Mouse (Mus musculus): ENCODE measurements at regions not wholly inside any gene's neighbourhood (a gene's known extent, or its start where the extent isn't known, plus 50 kb on each side); places are given as distances from the start of the nearest gene placed in this dataset.

DNA sequence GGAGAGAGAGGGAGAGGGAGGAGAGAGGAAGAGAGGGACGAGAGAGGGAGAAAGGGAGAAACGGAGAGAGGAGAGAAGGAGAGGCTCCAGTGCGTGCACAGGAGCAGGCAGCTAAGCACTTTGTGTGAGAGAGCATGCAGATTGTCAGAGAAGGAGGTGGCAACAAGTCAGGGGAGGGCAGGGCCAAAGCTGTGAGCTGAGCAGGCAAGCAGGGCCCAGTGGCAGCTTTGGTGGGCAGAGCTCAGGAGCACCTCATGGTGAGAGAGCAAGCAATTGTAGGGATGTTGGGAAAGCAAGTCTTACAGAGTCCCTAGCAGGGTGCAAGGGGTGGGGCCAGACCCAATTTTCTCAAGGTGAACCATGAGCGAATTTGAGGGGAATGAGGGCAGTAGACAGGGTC is 234.3 kb upstream of the Hey2 start:
- H3K4me1 ChIP-seq (replicated peaks) = no peaks in the 10 kb centered on the region
- H3K4me3 ChIP-seq (replicated peaks) = no peak overlapping the region
- no peak overlapping the region for H3K27ac ChIP-seq
- H3K9ac ChIP-seq = no peak overlapping the region
- no peaks in the 10 kb centered on the region for H3K9me3 ChIP-seq
- H3K4me2 ChIP-seq (replicated peaks) = no peak overlapping the region; the same call in 1 of the 2 replicates
- ATAC-seq = 0 out of 2 replicates have a peak, but pooled peaks have one; percentile 17
- H3K36me3 ChIP-seq = no peaks in the 10 kb centered on the region
- no peaks in the 10 kb centered on the region for H3K27me3 ChIP-seq (replicated peaks)
- WGBS = 30% methylated on average over 4 of the region's 4 CpGs

DNA sequence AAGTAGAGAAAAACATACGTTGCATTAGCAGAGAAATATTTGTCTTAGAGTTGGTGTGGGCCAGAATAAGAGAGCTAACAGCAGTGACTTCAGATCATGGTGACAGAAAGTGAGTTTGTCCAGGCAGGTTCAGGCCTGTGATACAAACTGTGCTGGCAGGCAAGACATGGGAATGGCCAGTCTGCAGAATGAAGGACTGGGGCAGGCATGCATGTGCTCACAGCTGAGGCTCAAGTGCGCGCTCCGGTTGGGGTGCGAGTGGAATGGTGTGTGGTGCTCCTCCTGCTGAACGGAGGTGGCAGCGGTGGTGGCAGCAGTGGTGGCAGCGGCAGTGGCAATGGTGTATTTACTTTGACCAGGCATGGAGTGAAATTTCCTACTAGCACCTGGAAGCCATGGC is 233.8 kb upstream of the Hey2 start:
- no peak for ATAC-seq
- Histone ChIP-seq H3K36me3 (no peaks in the 10 kb centered on the region), H3K9me3 (no peaks in the 10 kb centered on the region), H3K9ac (no peak overlapping the region), H3K27ac (no peak overlapping the region), H3K4me2 (replicated peaks) (no peak overlapping the region), H3K4me3 (replicated peaks) (no peak overlapping the region), H3K27me3 (replicated peaks) (no peaks in the 10 kb centered on the region), H3K4me1 (replicated peaks) (no peaks in the 10 kb centered on the region)
- WGBS = 64% methylated on average over 8 of the region's 8 CpGs

DNA sequence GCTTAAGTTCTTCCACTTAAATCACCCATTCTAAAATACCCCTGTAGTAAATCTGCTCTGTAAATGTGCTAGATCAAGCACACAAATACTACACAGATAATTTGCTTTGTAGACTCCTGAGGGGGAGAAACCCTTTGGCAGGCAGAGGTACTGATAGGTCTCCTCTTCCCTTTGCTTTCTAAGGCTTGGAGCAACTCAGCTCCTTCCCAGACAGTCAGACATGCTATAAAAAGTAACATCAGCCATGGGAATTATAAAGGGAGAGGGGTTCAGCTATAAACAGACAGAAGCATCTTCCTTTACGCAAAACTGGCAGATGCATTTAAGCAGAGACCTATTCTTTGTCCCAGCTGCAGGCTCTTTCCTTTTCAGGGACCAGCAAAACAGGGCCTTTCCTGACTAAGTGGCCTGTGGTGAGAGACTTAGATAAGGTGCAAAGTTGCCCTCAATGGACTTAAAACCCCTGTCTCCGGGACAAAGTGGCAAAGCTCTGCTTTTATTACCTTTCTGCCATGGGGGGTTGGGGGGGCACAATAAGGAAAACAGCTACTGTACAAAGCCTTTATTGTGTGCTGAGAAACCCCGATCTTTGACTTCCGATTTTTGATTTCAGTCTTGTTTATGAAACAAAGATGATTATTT is 231.5 kb upstream of the Hey2 start:
- H3K27ac ChIP-seq = no peak overlapping the region
- H3K4me3 ChIP-seq (replicated peaks) = no peak overlapping the region
- no peaks in the 10 kb centered on the region for H3K9me3 ChIP-seq
- H3K4me2 ChIP-seq (replicated peaks) = no peak overlapping the region
- peak; percentile 59 for ATAC-seq
- no peaks in the 10 kb centered on the region for H3K27me3 ChIP-seq (replicated peaks)
- H3K9ac ChIP-seq = no peak overlapping the region
- 50% methylated on average over 4 of the region's 4 CpGs for WGBS
- H3K36me3 ChIP-seq = no peaks in the 10 kb centered on the region
- no peaks in the 10 kb centered on the region for H3K4me1 ChIP-seq (replicated peaks)

DNA sequence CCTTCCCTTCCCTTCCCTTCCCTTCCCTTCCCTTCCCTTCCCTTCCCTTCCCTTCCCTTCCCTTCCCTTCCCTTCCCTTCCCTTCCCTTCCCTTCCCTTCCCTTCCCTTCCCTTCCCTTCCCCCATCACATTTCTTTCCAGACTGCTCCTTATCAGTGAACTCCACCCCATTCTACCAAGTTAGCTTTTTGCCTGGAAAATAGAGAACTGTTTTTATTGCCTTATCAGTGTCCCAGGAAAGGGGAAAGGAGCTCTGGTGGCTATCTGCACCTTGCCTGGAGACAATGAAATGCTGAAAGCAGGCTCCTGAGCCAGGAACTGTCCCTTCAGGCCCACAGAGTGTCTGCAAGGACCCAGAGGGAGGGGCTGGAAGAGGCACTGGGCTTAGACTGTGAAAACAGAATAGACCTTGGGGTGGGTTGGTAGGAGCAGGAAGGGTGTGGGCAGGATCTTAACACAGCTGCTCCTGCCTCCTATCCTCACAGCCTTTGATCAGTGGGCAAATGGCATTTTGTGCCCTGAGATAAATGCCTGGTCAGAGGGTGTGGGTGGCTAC is 226.1 kb upstream of the Hey2 start:
- ATAC-seq = peak; percentile 88

DNA sequence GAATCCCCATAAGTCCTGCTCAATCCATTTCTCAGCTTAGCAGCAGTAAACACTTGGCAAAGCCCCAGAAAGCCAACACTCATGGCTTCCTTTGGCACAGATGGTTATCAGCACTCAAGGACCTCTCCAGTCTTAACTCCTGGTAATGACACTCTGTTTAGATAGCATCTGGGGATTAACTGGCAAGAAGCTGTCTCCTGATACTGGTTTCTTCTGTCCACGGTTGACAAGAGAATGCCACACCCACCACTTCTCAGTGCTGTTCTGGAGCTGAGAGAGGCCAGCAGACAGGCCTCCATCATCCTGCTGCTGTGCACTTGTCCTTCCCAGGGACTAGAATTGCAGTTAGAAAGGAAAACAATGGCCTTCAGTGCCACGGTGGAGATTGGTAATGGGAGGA is 220.1 kb upstream of the Hey2 start:
- Histone ChIP-seq H3K9me3 (no peaks in the 10 kb centered on the region), H3K4me1 (replicated peaks) (no peaks in the 10 kb centered on the region), H3K4me3 (replicated peaks) (no peak overlapping the region), H3K36me3 (no peaks in the 10 kb centered on the region), H3K9ac (no peak overlapping the region), H3K4me2 (replicated peaks) (no peak overlapping the region), H3K27me3 (replicated peaks) (no peaks in the 10 kb centered on the region), H3K27ac (no peak overlapping the region)
- no peak for ATAC-seq
- 10% methylated on average over 2 of the region's 2 CpGs for WGBS

More for the DNA sequence above, 226.1 kb upstream of the Hey2 start:
- Histone ChIP-seq H3K4me3 (replicated peaks) (no peak overlapping the region), H3K9me3 (no peaks in the 10 kb centered on the region), H3K4me1 (replicated peaks) (no peaks in the 10 kb centered on the region), H3K27me3 (replicated peaks) (no peaks in the 10 kb centered on the region), H3K9ac (no peak overlapping the region), H3K4me2 (replicated peaks) (no peak overlapping the region), H3K36me3 (no peaks in the 10 kb centered on the region), H3K27ac (no peak overlapping the region)

DNA sequence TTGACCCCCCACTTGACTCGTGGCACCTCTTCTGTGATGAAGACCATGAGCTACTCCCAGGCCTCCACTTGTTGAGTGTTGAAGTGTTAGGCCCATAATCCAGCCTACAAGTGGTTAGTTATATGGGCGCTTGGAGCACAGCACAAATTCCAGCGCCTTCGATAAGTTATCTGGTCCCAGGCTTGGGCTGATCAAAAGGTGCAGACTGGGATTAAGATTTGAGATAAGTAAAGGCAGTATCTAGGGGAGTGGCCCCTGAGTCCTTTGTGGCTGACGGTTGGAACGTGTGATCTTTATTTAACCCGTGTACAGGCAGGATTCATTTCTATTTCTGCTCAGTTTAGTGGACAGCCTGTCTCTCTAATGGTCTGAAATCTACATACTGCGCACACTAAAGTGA is 210.7 kb upstream of the Hey2 start:
- Histone ChIP-seq H3K4me3 (replicated peaks) (no peak overlapping the region), H3K4me2 (replicated peaks) (no peak overlapping the region), H3K27me3 (replicated peaks) (no peaks in the 10 kb centered on the region), H3K27ac (no peak overlapping the region), H3K4me1 (replicated peaks) (no peaks in the 10 kb centered on the region), H3K9ac (no peak overlapping the region), H3K9me3 (no peaks in the 10 kb centered on the region), H3K36me3 (no peaks in the 10 kb centered on the region)
- peak; percentile 39; the same call in 1 of the 2 replicates for ATAC-seq
- 73% methylated on average over 8 of the region's 8 CpGs for WGBS

DNA sequence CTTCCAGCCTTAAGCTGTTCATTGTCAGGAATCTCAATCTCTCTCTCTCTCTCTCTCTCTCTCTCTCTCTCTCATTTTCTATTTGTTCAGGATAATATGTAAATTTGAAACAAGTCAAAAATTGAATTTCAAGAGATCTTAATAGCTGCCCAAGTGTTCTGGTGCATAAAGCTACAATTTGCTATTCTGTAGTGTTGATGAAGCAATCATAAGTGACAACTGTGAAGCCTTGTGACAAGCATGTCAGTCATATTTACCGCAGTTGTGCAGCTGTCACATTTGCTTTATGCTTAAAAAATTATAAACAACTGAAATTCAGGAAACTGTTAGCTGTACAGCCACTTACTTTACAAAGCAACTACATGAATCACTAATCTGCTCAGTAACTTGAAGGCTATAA is 208.6 kb upstream of the Hey2 start:
- no peaks in the 10 kb centered on the region for H3K27me3 ChIP-seq (replicated peaks)
- no peak overlapping the region for H3K27ac ChIP-seq
- H3K4me2 ChIP-seq (replicated peaks) = no peak overlapping the region
- no peaks in the 10 kb centered on the region for H3K36me3 ChIP-seq
- H3K9me3 ChIP-seq = no peaks in the 10 kb centered on the region
- no peak overlapping the region for H3K9ac ChIP-seq
- H3K4me3 ChIP-seq (replicated peaks) = no peak overlapping the region
- no peak for ATAC-seq
- WGBS = 89% methylated on average over 1 of the region's 1 CpGs
- H3K4me1 ChIP-seq (replicated peaks) = no peaks in the 10 kb centered on the region

DNA sequence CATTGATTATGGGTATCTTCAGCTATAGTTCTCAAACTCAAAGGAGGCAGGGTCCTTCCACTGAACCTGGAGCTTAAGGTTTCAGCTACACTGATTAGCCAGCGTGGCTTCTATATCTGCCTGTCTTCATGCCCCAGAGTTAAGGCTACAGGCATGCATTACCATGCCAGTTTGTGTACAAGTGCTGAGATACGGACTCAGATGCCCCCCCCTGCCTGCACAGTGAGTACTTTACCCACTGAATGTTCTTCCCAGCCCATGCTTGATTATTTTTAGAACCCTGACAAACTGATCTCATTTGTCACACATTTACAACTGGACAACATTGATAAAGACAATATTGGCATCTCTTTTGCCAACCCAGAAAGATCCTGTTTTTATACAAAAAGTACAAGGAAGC is 206.8 kb upstream of the Hey2 start:
- H3K9me3 ChIP-seq = no peaks in the 10 kb centered on the region
- no peak for ATAC-seq
- 64% methylated on average over 2 of the region's 2 CpGs for WGBS
- H3K36me3 ChIP-seq = no peaks in the 10 kb centered on the region
- H3K9ac ChIP-seq = no peak overlapping the region
- no peak overlapping the region for H3K27ac ChIP-seq
- no peaks in the 10 kb centered on the region for H3K27me3 ChIP-seq (replicated peaks)
- H3K4me2 ChIP-seq (replicated peaks) = no peak overlapping the region
- no peak overlapping the region for H3K4me3 ChIP-seq (replicated peaks)
- H3K4me1 ChIP-seq (replicated peaks) = no peaks in the 10 kb centered on the region

DNA sequence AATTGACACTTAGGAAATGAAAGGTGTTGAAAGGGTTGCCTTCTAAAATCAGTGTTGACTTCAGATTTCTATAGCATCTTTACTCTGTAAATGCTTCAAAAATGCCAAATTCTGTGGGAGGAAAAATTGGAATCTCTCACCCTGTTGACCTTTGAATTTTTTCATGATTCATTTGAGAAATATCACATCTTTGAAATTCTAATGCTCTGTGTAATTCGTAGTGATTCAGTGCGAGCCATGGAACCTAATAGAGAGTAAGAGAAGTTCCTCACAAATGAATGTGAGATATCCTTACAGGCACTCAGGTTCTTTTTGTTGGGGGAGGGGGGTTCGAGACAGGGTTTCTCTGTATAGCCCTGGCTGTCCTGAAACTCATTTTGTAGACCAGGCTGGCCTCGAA is 193.0 kb upstream of the Hey2 start:
- no peak for ATAC-seq
- Histone ChIP-seq H3K9me3 (no peaks in the 10 kb centered on the region), H3K4me2 (replicated peaks) (no peak overlapping the region), H3K27me3 (replicated peaks) (no peaks in the 10 kb centered on the region), H3K27ac (no peak overlapping the region), H3K9ac (no peak overlapping the region), H3K36me3 (no peaks in the 10 kb centered on the region), H3K4me3 (replicated peaks) (no peak overlapping the region), H3K4me1 (replicated peaks) (no peaks in the 10 kb centered on the region)
- 84% methylated on average over 4 of the region's 4 CpGs for WGBS

DNA sequence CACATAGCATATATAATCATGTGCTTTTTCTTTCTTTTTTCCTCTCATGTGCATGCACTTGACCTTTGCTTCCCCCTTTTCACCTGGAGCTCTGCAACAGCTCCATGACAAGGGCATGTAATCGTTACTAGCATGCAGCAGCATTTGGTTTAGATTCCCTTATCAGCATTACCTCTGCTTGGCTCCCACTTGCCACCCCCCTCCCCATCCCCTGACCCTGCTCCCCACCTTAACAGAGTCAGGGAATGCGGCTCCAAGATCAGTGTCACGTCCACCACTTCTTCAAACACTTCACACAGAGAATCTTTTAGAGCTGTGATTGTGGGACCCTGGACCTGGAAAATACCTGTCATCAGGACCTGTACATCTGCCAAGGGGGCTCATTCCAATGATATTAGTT is 192.2 kb upstream of the Hey2 start:
- no peak overlapping the region for H3K9ac ChIP-seq
- WGBS = 33% methylated on average over 3 of the region's 3 CpGs
- no peaks in the 10 kb centered on the region for H3K27me3 ChIP-seq (replicated peaks)
- no peak for ATAC-seq
- no peak overlapping the region for H3K4me3 ChIP-seq (replicated peaks)
- H3K9me3 ChIP-seq = no peaks in the 10 kb centered on the region
- H3K4me2 ChIP-seq (replicated peaks) = no peak overlapping the region
- no peak overlapping the region for H3K27ac ChIP-seq
- H3K4me1 ChIP-seq (replicated peaks) = no peaks in the 10 kb centered on the region
- H3K36me3 ChIP-seq = no peaks in the 10 kb centered on the region

DNA sequence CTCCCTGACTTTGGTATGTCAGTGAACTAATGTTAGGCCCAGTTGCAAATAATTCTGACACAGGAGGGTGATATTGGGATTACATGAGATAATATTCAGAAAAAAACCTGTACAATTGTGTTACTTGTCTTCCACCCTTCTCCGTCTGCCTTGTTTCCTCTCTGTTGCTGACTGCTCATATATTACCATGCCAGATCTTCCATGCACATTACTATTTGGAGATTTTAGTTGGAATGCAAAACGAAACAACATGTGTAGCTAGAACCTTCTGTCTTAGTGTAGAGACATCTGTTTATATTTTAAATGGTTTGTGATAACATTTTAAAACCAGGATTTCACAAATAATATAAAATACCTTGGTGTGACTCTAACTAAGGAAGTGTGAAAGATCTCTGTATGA is 188.1 kb upstream of the Hey2 start:
- H3K27ac ChIP-seq = no peak overlapping the region
- 72% methylated on average over 2 of the region's 2 CpGs for WGBS
- no peak overlapping the region for H3K4me3 ChIP-seq (replicated peaks)
- no peaks in the 10 kb centered on the region for H3K9me3 ChIP-seq
- H3K27me3 ChIP-seq (replicated peaks) = no peaks in the 10 kb centered on the region
- H3K4me2 ChIP-seq (replicated peaks) = no peak overlapping the region
- H3K9ac ChIP-seq = no peak overlapping the region
- H3K4me1 ChIP-seq (replicated peaks) = no peaks in the 10 kb centered on the region
- H3K36me3 ChIP-seq = no peaks in the 10 kb centered on the region
- no peak for ATAC-seq

DNA sequence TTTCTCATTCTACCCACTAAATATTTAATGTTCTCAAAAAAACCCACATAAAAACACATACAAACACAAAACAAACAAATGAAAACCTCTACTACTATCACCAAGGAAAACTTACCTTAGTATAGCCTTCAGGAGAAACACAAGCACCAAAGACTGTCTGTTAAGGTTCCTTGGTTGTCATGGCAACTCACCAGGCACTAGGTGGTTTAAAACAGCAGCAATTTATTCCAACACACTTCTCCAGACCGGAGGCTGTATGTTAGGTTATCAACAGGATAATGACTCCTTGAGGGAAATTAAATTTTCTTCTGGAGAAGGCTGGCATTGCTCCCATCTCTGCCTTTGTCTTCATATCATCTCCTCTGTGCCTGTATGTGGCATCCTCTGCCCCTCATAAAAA is 183.8 kb upstream of the Hey2 start:
- Histone ChIP-seq H3K9ac (no peak overlapping the region), H3K9me3 (no peaks in the 10 kb centered on the region), H3K4me1 (replicated peaks) (no peaks in the 10 kb centered on the region), H3K4me2 (replicated peaks) (no peak overlapping the region), H3K27ac (no peak overlapping the region), H3K36me3 (no peaks in the 10 kb centered on the region), H3K4me3 (replicated peaks) (no peak overlapping the region), H3K27me3 (replicated peaks) (no peaks in the 10 kb centered on the region)
- 21% methylated on average over 1 of the region's 1 CpGs for WGBS
- no peak for ATAC-seq

DNA sequence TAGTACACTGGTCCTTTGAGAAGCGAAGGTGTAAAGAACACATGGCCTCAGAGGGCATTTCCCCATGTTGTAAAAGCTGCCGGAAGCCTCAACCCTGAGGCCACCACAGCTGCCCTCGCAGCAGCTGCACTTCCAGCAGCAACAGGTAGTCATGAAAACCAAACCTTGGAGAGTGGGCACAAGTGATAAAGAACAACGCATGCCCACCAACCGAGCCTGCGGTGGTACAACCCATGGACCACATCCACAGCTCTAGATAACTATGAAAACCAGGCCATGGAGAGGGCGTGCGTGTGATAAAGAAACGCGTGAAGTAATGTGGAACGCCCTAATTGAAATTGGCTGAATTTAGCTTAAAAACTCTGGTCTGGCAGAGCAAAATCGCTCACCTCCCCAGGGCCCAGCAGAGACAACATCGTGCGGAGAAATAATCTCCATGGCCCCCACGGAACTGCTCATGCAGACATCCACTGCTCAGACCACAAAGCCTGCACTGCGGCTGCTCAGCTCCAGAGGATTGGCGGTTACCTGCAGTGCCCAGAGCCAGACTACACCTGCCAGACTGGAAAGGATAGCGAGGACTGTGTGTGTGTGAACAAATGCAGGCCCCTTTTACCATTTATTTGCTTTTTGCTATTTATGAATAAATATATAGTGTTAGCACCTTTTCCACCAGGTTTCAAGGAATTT is 170.2 kb upstream of the Hey2 start:
- H3K4me2 ChIP-seq (replicated peaks) = no peak overlapping the region
- WGBS = 87% methylated on average over 18 of the region's 18 CpGs

More for the DNA sequence above, 170.2 kb upstream of the Hey2 start:
- Histone ChIP-seq H3K4me3 (replicated peaks) (no peak overlapping the region), H3K36me3 (no peaks in the 10 kb centered on the region), H3K27me3 (replicated peaks) (no peaks in the 10 kb centered on the region), H3K27ac (no peak overlapping the region), H3K4me1 (replicated peaks) (no peaks in the 10 kb centered on the region), H3K9ac (no peak overlapping the region), H3K9me3 (no peaks in the 10 kb centered on the region)
- ATAC-seq = no peak
